Mouse (Mus musculus): ENCODE measurements around the gene Nlgn1. TPM values are rescaled to one million over a fixed set of nuclear protein-coding genes. Genes with fewer than 3 reads are reported as not detected.
"Not testable (repeated sequence)": the region's sequence is repeated elsewhere in the genome, so short reads cannot be mapped to it uniquely, and the experiment has no call there.

Nlgn1 gene
- total RNA-seq, 2 experiments from 2014 or later: 101 to 106 TPM

DNA sequence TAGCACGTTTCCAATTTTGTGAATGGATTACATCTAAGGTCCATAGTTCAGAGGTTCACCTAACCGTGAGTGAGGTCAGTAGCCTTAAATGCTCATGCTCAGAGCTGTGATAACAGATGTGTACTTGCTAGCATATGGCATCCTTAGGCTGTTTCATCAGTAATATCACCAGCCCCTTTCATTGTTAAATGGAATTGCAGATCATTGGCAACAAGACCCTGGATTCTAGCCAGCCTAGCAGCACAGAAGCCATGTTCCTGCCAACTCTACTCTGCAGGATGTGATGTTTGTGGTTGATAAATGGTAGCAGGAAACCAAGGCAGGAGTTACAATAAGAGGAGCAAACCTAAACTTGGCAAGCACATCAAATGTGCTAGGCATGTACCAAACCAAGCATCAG, 652.9 kb downstream of the Nlgn1 start:
- intact Hi-C loops (cut with DNase I): no loop called here

DNA sequence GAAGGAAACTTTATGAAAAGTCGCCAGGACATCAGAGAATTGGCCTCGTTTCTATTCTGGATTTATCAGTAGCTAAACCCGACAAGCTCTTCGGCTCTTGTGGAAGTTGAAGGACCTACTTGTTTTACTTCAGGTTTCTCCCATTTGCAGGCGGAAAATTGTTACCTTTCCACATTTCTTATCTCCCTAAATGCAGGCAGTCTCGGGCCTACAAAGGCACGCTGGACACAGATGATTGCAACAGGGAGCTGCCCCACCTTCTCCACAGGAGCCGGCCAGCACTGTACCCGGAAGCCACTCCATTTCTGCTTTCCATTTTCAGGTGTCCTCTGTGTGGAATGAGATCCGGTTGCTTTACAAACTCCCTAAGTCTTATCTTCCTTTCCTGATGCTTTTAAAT, 656.4 kb downstream of the Nlgn1 start:
- DNase-seq (ENCODE audit: low spot score in 2 of 2): no peak
- intact Hi-C loops (cut with DNase I): no loop called here

More for the DNA sequence above, 652.9 kb downstream of the Nlgn1 start:
- no peak for DNase-seq (ENCODE audit: low spot score in 2 of 2)

DNA sequence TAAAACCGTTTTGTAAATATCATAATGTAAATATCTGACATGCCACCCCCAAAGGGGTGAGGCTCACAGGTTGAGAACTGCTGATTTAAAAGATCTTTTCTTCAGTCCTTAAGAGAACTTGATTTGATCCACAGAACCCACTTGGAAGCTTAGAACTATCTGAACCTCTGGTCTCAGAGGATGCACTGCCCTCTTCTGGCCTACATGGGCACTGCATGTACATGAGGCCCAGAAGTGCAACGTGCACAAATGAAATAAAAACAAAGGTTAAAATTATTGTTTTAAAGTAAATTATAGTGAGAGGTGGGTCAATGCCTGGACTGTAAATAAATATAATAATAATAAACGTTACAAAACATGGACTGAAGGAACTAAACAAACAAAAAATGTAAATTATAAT, 657.2 kb downstream of the Nlgn1 start:
- intact Hi-C loops (cut with DNase I): no loop called here
- DNase-seq (ENCODE audit: low spot score in 2 of 2): no peak

DNA sequence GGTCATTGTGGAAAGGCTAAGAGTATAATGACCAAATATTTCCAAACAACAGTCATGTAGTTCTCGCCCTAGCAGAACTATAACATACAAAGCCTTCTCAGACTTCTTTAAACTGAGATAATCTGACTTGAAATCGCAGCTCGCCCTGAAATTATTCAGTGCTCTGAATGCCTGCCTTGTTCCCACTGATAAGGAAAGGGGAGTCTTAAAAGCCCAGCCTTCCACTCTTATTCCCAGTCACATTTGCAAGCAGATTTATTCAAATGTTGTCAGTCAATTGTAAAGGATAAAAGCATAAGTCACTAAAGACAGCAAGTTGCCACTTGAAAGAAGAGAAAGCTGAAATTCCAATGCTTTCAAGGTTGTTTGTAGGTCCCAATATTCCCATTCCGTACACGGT, 658.9 kb downstream of the Nlgn1 start:
- intact Hi-C loops (cut with DNase I): no loop called here
- DNase-seq (ENCODE audit: low spot score in 2 of 2): no peak

DNA sequence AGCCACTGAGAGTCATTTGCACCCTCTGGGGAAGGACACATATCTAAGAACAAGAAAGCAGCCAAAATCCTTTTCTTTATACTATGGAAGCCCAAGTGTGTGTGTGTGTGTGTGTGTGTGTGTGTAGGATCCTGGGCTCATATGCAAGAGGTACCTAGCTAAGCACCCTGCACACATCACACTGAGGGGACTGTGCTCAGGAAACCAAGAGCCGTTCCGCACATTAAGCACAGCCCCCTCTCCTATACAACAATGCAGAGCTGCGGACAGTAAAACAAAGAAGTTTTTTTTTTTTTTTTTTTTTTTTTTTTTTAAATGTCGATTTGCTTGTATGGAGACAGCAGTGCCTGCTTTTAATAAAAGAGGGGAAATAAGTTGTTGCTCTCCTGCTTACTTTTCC, 659.5 kb downstream of the Nlgn1 start:
- no peak for DNase-seq (ENCODE audit: low spot score in 2 of 2)
- intact Hi-C loops (cut with DNase I): no loop called here

DNA sequence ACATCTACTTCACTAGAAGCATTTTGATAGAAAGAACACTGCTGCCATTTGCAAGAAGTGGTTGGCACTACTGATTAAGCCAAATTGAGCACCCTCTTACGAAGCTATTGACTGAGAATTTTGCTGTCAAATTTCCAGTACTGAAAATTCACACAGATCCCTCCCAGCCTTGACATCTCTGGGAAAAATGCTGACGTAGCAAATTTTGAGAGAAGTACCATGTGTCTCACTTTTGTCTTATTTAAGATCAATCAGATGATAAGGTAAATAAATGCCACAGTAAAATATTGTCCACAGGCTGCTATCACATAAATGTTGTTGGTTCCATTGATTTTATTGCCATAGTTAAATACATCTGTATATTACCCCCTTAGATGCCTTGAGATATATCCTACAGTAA, 668.8 kb downstream of the Nlgn1 start:
- DNase-seq (ENCODE audit: low spot score in 2 of 2): no peak
- intact Hi-C loops (cut with DNase I): no loop called here

DNA sequence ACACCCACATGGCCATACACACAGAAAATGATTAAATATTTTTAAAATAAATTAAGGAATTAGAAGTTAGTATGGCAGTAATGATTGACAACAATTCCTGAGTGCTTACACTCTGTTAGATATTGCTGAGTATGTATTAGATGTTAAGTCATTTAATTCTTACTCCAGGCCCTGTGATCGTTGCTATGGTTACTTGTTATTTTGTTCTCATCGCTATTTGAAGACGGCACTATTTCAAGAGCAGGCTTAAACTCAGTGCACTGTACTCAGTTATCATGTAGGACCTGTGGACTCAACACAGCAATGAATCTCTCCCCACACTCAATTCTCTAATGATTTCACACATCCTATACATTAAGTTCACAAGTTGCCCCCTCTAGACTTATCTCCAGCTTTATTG, 672.0 kb downstream of the Nlgn1 start:
- no peak for DNase-seq (ENCODE audit: low spot score in 2 of 2)
- intact Hi-C loops (cut with DNase I): no loop called here

DNA sequence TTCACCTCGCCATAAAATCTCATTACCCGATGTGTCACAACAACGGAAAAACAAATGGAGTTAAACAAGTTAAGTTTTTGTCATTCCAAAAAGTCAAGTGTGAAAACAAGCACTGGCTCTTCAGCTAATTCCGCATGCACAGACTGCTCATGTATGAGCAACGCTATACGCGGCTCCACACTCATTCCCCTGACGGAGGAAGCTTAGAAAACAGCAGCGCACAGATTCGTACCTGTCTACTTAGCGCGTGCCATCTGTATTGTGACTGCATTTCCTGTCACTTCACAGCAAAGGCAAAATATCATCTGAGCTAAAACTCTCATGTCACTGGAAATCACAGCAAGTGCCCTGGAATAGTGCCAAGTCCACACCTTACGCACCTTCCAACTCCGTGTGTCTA, 674.3 kb downstream of the Nlgn1 start:
- no peak for DNase-seq (ENCODE audit: low spot score in 2 of 2)
- intact Hi-C loops (cut with DNase I): no loop called here

DNA sequence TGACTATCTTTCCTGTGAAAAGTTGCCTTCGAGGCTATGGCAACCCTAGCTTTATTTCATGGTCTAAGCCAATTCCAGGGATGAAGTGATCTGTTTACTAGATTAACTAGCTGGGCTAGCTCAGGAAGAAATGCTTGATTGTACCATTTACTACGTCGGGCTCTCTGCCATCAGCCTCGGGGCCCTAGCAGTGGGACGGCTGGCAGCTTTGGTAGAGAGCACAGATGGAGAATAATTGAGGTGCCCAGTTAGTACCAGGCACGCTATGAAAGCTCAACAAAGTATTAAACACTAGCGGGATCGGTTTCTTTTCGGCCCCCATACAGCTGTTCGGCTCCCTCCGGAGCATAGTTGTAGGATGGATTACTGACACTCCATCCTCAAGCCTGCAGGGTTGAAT, 675.2 kb downstream of the Nlgn1 start:
- intact Hi-C loops (cut with DNase I): no loop called here
- DNase-seq (ENCODE audit: low spot score in 2 of 2): no peak

DNA sequence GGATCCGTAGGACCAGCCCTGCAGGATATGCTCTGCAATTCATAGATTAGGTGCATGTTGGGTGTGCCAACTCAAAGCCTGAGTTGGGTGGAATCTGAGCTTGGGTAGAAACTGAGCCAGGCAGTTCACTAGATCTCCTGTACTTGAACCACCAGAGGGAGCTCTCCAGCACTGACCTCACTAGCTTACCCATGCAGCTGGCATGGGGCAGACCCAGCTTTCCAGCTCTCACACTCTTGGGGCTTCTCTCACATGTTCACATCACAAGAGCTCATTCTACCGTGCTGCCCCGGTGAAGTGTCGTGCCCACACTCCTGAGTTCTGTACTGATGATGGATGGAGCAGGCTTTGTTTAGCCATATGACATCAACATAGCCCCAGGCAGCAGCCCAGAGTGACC, 679.2 kb downstream of the Nlgn1 start:
- DNase-seq (ENCODE audit: low spot score in 2 of 2): no peak
- intact Hi-C loops (cut with DNase I): loop anchor here (2.0 kb wide), 1 partner anchor 500 kb away; no protein-coding TSS in a partner anchor

DNA sequence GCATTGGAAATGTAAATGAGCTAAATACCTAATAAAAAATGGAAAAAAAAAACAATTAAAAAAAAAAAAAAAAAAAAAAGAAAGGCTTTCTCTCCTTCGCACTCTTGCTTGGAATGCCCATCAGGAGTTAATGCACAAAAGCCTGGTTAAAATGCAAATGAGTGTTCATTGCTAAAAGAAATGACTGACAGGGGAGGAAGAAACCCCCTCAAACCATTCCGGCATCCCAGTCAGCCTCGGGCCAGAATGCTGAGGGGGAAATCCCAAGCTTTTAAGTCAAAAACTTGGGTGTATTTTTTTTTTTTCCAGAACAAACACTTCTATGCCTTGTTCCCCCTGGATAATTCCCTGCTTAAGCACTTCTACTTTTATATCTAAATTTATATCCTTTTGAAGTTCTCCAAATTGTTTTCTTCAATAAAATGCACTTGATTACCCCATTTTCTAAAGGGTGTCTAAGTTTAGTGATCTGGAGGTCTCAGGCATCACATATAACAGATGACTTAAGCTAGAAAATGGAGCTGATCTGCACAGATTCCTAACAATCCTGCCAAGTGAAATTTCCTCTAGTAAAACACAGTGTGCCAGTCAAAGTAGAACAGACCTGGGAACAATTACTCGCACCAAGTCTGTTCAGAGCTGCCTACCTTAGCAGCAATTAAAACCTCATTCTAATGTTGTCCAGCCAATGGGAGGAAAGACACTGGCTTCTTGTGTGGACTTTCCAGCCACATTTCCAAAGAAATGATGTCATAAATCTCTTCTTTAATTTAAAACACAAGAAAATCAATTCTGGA, 686.2 kb downstream of the Nlgn1 start:
- no peak for DNase-seq (ENCODE audit: low spot score in 2 of 2)
- intact Hi-C loops (cut with DNase I): no loop called here

DNA sequence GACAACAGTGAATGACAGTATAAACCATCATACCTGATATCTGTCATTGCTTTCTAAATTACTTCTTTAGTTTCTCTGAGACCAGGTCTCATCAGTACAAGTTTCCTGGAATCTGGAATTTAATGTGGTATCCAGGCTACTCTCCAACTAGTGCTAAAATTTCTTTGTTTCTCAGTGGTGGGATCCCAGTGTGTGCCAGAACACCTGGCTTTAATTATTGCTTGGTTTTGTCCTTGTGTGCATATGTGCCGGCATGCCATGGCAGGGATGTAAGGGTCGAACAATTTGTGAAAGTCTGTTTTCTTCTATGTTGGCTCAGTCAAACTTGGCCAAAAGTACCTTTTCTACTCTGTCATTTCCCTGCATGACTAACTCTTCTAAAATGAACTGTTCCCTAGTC, 703.1 kb downstream of the Nlgn1 start:
- intact Hi-C loops (cut with DNase I): no loop called here
- no peak for DNase-seq (ENCODE audit: low spot score in 2 of 2)

DNA sequence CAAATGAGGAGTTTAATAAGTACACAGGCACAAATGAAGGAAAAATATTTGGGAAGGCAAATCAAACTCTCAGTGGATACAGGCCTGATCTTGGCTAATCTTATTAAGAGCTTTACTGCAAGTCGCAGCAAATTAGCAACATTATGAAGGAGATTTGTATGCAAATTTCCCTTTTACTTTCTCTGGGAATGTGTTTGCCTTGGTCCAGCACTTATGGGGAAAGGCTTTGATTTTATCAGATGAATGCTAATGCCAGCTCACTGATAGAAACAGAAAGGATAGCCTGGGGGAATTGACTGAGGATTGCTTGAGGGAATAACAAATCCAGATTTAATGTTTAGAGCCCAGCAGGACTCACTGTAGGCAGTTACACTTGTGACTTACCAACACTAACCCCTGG, 725.7 kb downstream of the Nlgn1 start:
- no peak for DNase-seq (ENCODE audit: low spot score in 2 of 2)
- intact Hi-C loops (cut with DNase I): no loop called here

DNA sequence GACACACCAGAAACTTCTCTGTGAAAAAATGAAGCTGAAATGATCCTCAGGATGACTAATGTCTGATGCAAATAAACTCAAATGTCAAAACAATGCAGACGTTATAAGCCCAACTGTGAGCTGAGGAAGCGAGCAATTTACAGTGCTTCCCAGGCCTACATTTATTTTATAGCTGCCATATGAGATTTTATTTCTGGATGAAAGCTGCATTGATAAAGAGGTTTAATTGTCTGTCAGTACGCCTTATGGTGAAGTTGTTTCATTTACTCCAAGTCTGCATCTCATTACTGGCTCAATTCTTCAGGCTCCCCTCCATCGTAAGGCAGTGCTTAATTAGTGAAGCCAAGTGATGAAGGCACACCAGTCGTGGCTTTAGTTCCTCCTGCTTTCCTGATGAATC, 734.7 kb downstream of the Nlgn1 start:
- no peak for DNase-seq (ENCODE audit: low spot score in 2 of 2)
- intact Hi-C loops (cut with DNase I): no loop called here

DNA sequence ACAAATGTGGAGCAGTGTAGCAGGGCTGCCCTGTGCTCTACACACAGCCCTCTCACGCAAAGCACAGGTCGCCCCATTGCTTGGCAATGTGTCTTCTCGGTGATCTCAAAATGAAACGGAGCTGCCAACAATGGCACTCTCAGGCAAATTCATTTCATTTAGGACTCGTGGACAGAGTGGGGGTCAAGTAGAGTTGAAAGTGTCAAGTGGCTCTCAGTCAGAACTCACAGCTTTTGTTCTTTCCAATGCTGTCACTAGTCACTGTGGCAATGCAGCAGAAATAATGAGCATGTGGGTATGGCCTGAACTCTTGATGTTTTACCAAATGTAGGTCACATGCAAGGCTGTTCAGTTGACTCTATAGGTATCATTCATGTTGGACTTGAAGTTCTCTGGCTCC, 756.7 kb downstream of the Nlgn1 start:
- intact Hi-C loops (cut with DNase I): no loop called here
- no peak for DNase-seq (ENCODE audit: low spot score in 2 of 2)

DNA sequence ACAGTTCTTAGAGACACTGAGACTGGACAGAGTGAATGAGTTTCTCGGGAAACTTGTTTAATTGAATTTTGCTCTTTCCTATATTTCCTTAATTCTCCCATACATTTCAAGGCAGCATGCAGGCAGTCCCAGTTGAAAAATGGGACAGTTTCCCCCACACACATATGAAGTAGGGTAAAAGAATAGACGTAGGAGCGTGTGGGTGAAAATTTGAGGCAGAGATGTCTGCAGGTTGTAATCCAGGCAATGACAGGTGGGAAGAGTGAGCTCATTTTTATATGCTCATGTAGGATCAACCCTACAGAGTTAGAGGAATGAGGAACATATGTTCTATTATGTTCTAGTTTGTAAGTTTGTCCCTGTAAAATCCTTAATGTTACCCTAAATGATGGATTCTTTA, 757.4 kb downstream of the Nlgn1 start:
- DNase-seq (ENCODE audit: low spot score in 2 of 2): no peak
- intact Hi-C loops (cut with DNase I): no loop called here

DNA sequence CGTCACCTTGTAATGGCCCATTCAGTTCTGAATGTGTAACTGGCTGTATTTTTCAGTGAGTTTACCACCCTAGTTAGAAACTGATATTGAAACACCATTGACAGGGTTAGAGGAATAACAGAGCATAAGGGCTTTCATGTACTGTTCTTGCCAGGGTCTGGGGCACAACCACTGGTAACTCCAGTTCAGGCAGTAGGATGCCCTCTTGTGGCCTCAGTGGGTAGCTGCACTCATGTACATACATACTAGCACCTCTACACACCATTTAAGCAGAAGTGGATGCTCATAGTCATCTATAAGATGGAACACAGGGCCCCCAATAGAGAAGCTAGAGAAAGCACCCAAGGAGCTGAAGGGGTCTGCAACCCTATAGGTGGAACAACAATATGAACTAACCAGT, 773.7 kb downstream of the Nlgn1 start:
- intact Hi-C loops (cut with DNase I); DNase-seq (ENCODE audit: low spot score in 2 of 2): not testable (repeated sequence)

DNA sequence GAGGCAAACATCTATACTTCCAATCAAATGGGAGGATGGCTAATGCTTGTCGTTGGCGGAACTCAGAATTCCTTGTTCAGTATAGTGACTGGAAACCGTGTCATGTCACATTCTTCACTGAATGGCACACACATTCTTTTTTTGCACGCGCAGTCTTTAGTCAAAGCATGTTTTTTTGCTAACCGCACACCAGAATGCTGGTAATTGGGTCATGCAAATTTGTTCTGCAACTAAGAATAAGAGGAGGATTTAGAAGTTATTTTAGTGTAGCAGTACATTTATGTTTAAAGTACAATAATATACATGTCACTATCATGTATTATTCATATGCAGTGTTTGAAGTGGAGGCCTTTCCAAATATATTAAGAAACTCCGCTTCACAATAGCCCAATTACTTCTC, 783.2 kb downstream of the Nlgn1 start:
- intact Hi-C loops (cut with DNase I); DNase-seq (ENCODE audit: low spot score in 2 of 2): not testable (repeated sequence)

DNA sequence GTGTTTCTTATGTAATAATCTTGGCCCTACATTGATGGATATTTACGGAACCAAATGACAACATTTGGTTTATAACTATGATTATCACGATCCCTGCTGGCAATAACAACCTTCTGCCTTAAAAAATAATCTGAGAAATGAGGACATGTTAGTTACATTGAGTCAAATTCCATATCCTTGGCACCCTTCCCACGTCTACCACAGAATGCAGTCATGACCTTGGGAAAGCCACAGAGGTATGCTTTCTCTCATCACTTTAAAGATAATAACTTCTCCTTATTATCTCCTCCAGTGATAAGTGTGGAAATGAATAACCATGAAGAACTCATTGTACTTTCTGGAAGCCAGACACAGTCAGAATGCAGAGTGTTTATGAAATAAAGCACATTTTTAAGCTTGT, 808.0 kb downstream of the Nlgn1 start:
- DNase-seq (ENCODE audit: low spot score in 2 of 2); intact Hi-C loops (cut with DNase I): not testable (repeated sequence)

DNA sequence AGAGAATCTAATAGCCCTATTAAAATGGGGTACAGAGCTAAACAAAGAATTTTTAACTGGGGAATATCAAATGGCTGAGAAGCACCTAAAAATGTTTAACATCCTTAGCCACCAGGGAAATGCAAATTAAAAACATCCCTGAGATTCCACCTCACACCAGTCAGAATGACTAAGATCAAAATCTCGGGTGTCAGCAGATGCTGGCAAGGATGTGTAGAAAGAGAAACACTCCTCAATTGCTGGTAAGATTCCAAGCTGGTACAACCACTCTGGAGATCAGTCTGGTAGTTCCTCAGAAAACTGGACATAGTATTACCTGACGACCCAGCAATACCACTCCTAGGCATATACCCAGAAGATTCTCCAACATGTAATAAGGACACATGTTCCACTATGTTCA, 869.2 kb downstream of the Nlgn1 start:
- intact Hi-C loops (cut with DNase I): no loop called here

DNA sequence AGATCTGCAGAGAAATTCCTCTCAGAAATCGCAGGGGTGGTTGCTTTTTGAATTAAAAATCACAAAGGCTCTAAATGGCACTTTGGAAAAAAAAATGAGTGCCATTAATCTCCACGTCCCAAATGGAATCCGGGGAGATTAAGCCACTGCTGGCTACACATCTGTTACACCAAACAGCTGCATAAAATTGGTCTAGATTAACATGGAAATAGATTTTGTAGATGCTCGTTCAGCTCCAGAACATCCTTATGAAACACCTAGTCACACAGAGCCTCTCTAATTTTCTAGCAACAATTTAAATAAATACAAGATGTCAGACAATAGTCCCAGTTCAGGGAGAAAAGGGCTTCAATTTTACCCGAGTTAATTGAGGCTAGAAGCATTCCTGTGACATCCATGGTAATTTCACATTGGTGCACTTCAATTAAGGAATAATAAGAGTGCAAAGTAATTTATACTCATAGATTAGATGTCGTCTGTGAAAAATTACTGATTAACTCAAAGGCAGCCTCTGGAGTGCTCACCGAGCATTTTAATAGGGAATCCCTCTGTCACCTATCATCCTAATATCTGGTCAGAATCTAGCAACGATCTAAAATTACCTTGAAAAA, 875.9 kb downstream of the Nlgn1 start:
- intact Hi-C loops (cut with DNase I): no loop called here
- DNase-seq (ENCODE audit: low spot score in 2 of 2): no peak

More for the DNA sequence above, 869.2 kb downstream of the Nlgn1 start:
- no peak for DNase-seq (ENCODE audit: low spot score in 2 of 2)

Measured in left cerebral cortex, postnatal 36 days (tissue).